Mouse (Mus musculus) ovary, adult 18-20 months (tissue): Measurements from ENCODE around the gene Atad5.
A peak's percentile ranks its signal among the peaks of the same experiment; 100 is the strongest.

Experiments used
- DNase-seq: peaks from one replicate; pipeline ENCODE4 v3.0.0; 2022; ENCODE audit warnings: low spot score, mixed read lengths

The Atad5 gene

GRCm38 (mm10) chr11:80150566-80150965 is 61.4 kb downstream of the Atad5 start:
- DNase-seq: no peak

- no peak for DNase-seq
Observed at GRCm38 (mm10) chr11:80151541-80151940, 62.3 kb downstream of the Atad5 start.

- DNase-seq: no peak
Observed at GRCm38 (mm10) chr11:80152376-80152775, 63.2 kb downstream of the Atad5 start.

GRCm38 (mm10) chr11:80153857-80154495 is 64.8 kb downstream of the Atad5 start, which contains the start of gene Adap2:
Gene Adap2, plus strand, starts transcription at chr11:80154105.
- peak; percentile 85 for DNase-seq

- no peak for DNase-seq
Observed at GRCm38 (mm10) chr11:80154501-80154900, 65.3 kb downstream of the Atad5 start.

- DNase-seq: no peak
Observed at GRCm38 (mm10) chr11:80155541-80155940, 66.3 kb downstream of the Atad5 start.

- no peak for DNase-seq
Observed at GRCm38 (mm10) chr11:80155961-80156360, 66.8 kb downstream of the Atad5 start.

GRCm38 (mm10) chr11:80156841-80157240 is 67.6 kb downstream of the Atad5 start:
- no peak for DNase-seq

GRCm38 (mm10) chr11:80159018-80159417 is 69.8 kb downstream of the Atad5 start:
- no peak for DNase-seq

- no peak for DNase-seq
Observed at GRCm38 (mm10) chr11:80161041-80161440, 71.8 kb downstream of the Atad5 start.

GRCm38 (mm10) chr11:80163362-80164116 is 74.3 kb downstream of the Atad5 start:
- no peak for DNase-seq

- DNase-seq: no peak
Observed at GRCm38 (mm10) chr11:80164224-80164623, 75.0 kb downstream of the Atad5 start.

GRCm38 (mm10) chr11:80168121-80168520 is 78.9 kb downstream of the Atad5 start:
- no peak for DNase-seq

- DNase-seq: no peak
Observed at GRCm38 (mm10) chr11:80168611-80169249, 79.5 kb downstream of the Atad5 start.

- DNase-seq: no peak
Observed at GRCm38 (mm10) chr11:80169629-80170028, 80.4 kb downstream of the Atad5 start.

- DNase-seq: no peak
Observed at GRCm38 (mm10) chr11:80170351-80170750, 81.2 kb downstream of the Atad5 start.

- DNase-seq: peak; percentile 17
Observed at GRCm38 (mm10) chr11:80171884-80172283, 82.7 kb downstream of the Atad5 start.

- no peak for DNase-seq
Observed at GRCm38 (mm10) chr11:80173963-80174670, 84.9 kb downstream of the Atad5 start.

GRCm38 (mm10) chr11:80176911-80177895 is 88.0 kb downstream of the Atad5 start:
- DNase-seq: no peak

- DNase-seq: no peak
Observed at GRCm38 (mm10) chr11:80178316-80178715, 89.1 kb downstream of the Atad5 start.
